Mouse (Mus musculus) kidney, adult 18-20 months (tissue): Measurements from ENCODE around the gene Pnpla6.
"Not testable (repeated sequence)": the region's sequence is repeated elsewhere in the genome, so short reads cannot be mapped to it uniquely, and the experiment has no call there.

Source experiments
- DNase-seq: peaks from one replicate; pipeline ENCODE4 v3.0.0; 2021

Pnpla6 gene

GRCm38 (mm10) chr8:3579390-3580364 is 64.5 kb downstream of the Pnpla6 start:
- no peak for DNase-seq

- not testable (repeated sequence) for DNase-seq
Observed at GRCm38 (mm10) chr8:3581961-3582360, 66.8 kb downstream of the Pnpla6 start.

- no peak for DNase-seq
Observed at GRCm38 (mm10) chr8:3586452-3586851, 71.3 kb downstream of the Pnpla6 start.

- no peak for DNase-seq
Observed at GRCm38 (mm10) chr8:3586993-3587390, 71.8 kb downstream of the Pnpla6 start, which contains the start of gene Camsap3. Gene Camsap3 (plus strand): TSS chr8:3587293.

- peak; percentile 86 for DNase-seq
Observed at GRCm38 (mm10) chr8:3587391-3588257, 72.4 kb downstream of the Pnpla6 start.

- DNase-seq = no peak
Observed at GRCm38 (mm10) chr8:3588258-3588633, 73.1 kb downstream of the Pnpla6 start.

- peak; percentile 42 for DNase-seq
Observed at GRCm38 (mm10) chr8:3593470-3593869, 78.3 kb downstream of the Pnpla6 start.
